Mouse (Mus musculus) liver, postnatal 0 days (tissue): ENCODE results near the gene Ros1. TPM values are rescaled to one million over a fixed set of nuclear protein-coding genes. Genes with fewer than 3 reads are reported as not detected.

Source experiments
- ATAC-seq: fragments of 200-750 bp; cut with Nextera tagmentation; 2 replicates; pipeline ENCODE4 v1.8.0; 2017; ENCODE audit warnings: mild to moderate bottlenecking, moderate library complexity
- DNase-seq: peaks from one replicate; pipeline ENCODE4 v3.0.0-alpha.2; 2016
- H3K27ac ChIP-seq: fragments of 300-500 bp; sonication (generic); 2 replicates; pipeline ENCODE4 v1.5.1; 2014; ENCODE audit warnings: antibody characterized with exemption, moderate library complexity, mild to moderate bottlenecking, low read depth
- H3K27me3 ChIP-seq: fragments of 300-500 bp; sonication (generic); 2 replicates; pipeline ENCODE4 v1.6.1; 2014; ENCODE audit warnings: low read length, control low read depth, mixed read lengths; ENCODE audit not compliant: insufficient read depth
- H3K36me3 ChIP-seq: fragments of 300-500 bp; sonication (generic); replicated peaks from 2 replicates; pipeline ENCODE4 v1.6.1; 2014; ENCODE audit warnings: mild to moderate bottlenecking, control low read depth, low read length, moderate library complexity, mixed read lengths; ENCODE audit not compliant: insufficient read depth
- H3K4me1 ChIP-seq: fragments of 300-500 bp; sonication (generic); 2 replicates; pipeline ENCODE4 v1.6.1; 2014; ENCODE audit warnings: antibody characterized with exemption, mild to moderate bottlenecking, control low read depth; ENCODE audit not compliant: insufficient read depth
- H3K4me2 ChIP-seq: fragments of 300-500 bp; sonication (generic); 2 replicates; pipeline ENCODE4 v1.6.1; 2014; ENCODE audit warnings: low read depth, mild to moderate bottlenecking, low read length, moderate library complexity, mixed read lengths
- H3K4me3 ChIP-seq: fragments of 300-500 bp; sonication (generic); 2 replicates; pipeline ENCODE4 v1.5.1; 2014; ENCODE audit warnings: low read depth, low read length
- H3K9ac ChIP-seq: fragments of 300-500 bp; sonication (generic); replicated peaks from 2 replicates; pipeline ENCODE4 v1.6.1; 2014; ENCODE audit warnings: mild to moderate bottlenecking, moderate library complexity
- H3K9me3 ChIP-seq: fragments of 300-500 bp; sonication (generic); 2 replicates; pipeline ENCODE4 v1.6.1; 2016; ENCODE audit warnings: mild to moderate bottlenecking, control low read depth, low read length, mixed read lengths
- CTCF ChIP-seq: sonication (generic); IDR thresholded peaks from 2 replicates; pipeline ENCODE4 v1.5.1; 2016; ENCODE audit warnings: antibody characterized with exemption, low read depth
- EP300 ChIP-seq: IDR thresholded peaks from 2 replicates; pipeline ENCODE4 v1.6.1; 2016; ENCODE audit warnings: antibody characterized with exemption, low read depth, mild to moderate bottlenecking
- WGBS: fragments of 180-500 bp; shearing (Covaris S2); extraction: QIAGEN DNeasy Blood & Tissue Kit; methylation state at CpG from one replicate; pipeline ENCODE4 v1.1.7; 2014; ENCODE audit not compliant: insufficient replicate concordance; 5-methylcytosine and 5-hydroxymethylcytosine counted together
- polyA plus RNA-seq: library from polyadenylated mRNA; unstranded; fragments of >200 nt; fragmentation: Nextera tagmentation; extraction: Ambion mirVana; gene quantifications from 2 replicates; pipeline ENCODE4 v1.2.1, GENCODE M21; 2015

The Ros1 gene
- polyA plus RNA-seq, 1 experiment from 2014 or later, result not detected

- H3K9ac ChIP-seq, result peak within 1 kb of the TSS; percentile 85
- no peaks in the 10 kb centered on the region for H3K36me3 ChIP-seq
- H3K4me3 ChIP-seq, result peak within 1 kb of the TSS; percentile 75
- H3K27ac ChIP-seq, result peak within 1 kb of the TSS; percentile 89
- H3K4me2 ChIP-seq, result peak within 1 kb of the TSS; percentile 91
- H3K4me1 ChIP-seq, result peaks cover 12% of the 10 kb centered on the region
- no peaks in the 10 kb centered on the region for H3K9me3 ChIP-seq
- no peaks in the 10 kb centered on the region for H3K27me3 ChIP-seq
- DNase-seq (peak; percentile 79), ATAC-seq (peak; percentile 94)
- WGBS, result under 1% methylated on average over 41 of the region's 60 CpGs
- TF ChIP-seq EP300, result no peak
- no peak for TF ChIP-seq CTCF
Measured at GRCm38 (mm10) chr10:52233301-52233968, 38.4 kb upstream of the Ros1 start, which contains the start of gene Dcbld1. Gene Dcbld1 (plus strand): TSS chr10:52233619.

DNA sequence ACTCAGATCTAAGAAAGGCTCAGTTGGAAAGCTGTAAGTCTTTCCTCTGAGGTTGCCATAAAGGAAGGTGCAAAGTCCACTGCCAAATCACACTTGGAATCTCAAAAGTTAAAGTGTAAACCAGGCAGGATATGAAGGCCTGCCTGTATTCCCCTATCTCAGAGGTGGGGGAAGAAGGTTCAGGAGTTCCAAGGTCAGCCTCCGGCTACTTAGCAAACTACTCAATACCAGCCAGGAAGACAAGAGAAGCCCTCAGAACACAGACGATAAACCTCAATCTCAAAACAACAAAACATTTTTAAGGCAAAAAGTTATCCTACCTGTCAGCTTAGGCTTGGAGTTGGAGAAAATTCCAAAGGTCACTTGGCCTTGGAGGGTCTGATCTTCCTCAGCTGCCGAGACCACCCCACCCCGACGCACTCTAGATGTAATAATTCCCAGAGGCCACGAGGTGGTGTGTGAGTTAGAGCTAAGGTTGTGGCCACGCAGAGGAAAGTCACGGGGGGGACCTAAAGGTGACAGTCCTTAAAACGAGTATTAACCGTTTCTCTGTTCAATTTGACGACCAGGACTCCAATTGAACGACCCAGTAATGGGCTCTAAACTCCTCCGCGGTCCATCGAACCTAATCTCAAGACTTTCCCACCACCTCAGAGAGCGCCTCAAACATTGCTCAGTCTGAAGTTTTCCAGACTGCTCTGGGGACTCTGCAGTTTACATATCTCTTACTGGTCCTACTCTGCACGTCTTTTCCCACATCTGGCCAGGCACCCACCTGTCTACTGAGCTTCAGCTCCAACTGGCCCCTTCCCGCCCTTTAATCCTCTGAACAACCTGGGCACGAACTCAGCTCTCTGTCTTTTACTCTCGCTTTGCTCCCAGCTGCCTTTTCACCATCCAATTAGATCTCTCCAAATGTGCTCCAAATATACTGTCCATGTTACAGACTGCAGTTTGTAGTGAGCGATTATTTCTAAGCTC lies 37.4 kb upstream of the Ros1 start:
- H3K9me3 ChIP-seq, result no peaks in the 10 kb centered on the region
- 7% methylated on average over 21 of the region's 21 CpGs for WGBS
- H3K36me3 ChIP-seq, result no peaks in the 10 kb centered on the region
- peak overlapping the region; percentile 89 for H3K27ac ChIP-seq
- no peak overlapping the region for H3K9ac ChIP-seq
- peak overlapping the region; percentile 75 for H3K4me3 ChIP-seq
- peak overlapping the region; percentile 91 for H3K4me2 ChIP-seq
- DNase-seq, result peak; percentile 27
- H3K27me3 ChIP-seq, result no peaks in the 10 kb centered on the region
- H3K4me1 ChIP-seq, result peaks cover 12% of the 10 kb centered on the region
- TF ChIP-seq EP300 (no peak), CTCF (peak; percentile 57)
- peak; percentile 10; the same call in 1 of the 2 replicates for ATAC-seq

DNA sequence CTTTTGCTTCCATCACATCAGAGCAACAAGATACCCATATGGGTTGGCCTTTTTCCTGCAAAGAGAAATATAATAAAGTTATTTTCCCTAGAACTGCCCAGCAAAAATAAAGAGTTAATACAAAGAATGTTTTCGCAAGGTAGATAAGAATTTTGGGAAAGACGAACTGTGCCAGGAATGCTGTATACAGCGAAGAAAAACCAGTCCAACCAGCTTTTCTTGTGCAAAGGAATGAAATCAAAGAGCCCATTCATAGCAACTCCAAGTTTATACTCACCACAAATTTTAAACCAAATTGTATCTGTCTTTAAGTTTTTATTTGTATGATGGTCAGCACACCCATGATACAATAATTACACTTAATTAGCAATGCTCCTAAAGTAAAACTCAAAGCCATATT lies 24.6 kb upstream of the Ros1 start:
- DNase-seq (no peak), ATAC-seq (no peak)
- H3K9ac ChIP-seq, result no peak overlapping the region
- no peaks in the 10 kb centered on the region for H3K27me3 ChIP-seq
- TF ChIP-seq CTCF (no peak), EP300 (no peak)
- no peaks in the 10 kb centered on the region for H3K9me3 ChIP-seq
- no peaks in the 10 kb centered on the region for H3K4me1 ChIP-seq
- H3K36me3 ChIP-seq, result no peaks in the 10 kb centered on the region
- H3K27ac ChIP-seq, result no peak overlapping the region
- no peak overlapping the region for H3K4me2 ChIP-seq
- no peak overlapping the region for H3K4me3 ChIP-seq
- WGBS, result 72% methylated on average over 3 of the region's 3 CpGs

- H3K4me1 ChIP-seq, result no peaks in the 10 kb centered on the region
- no peaks in the 10 kb centered on the region for H3K27me3 ChIP-seq
- no peak overlapping the region for H3K27ac ChIP-seq
- no peaks in the 10 kb centered on the region for H3K9me3 ChIP-seq
- H3K4me2 ChIP-seq, result no peak overlapping the region
- H3K4me3 ChIP-seq, result no peak overlapping the region
- H3K9ac ChIP-seq, result no peak overlapping the region
- ATAC-seq (no peak), DNase-seq (no peak)
- no peaks in the 10 kb centered on the region for H3K36me3 ChIP-seq
- TF ChIP-seq EP300, result no peak
- no peak for TF ChIP-seq CTCF
- 46% methylated on average over 7 of the region's 7 CpGs for WGBS
Measured at GRCm38 (mm10) chr10:52217564-52217934, 22.5 kb upstream of the Ros1 start.

DNA sequence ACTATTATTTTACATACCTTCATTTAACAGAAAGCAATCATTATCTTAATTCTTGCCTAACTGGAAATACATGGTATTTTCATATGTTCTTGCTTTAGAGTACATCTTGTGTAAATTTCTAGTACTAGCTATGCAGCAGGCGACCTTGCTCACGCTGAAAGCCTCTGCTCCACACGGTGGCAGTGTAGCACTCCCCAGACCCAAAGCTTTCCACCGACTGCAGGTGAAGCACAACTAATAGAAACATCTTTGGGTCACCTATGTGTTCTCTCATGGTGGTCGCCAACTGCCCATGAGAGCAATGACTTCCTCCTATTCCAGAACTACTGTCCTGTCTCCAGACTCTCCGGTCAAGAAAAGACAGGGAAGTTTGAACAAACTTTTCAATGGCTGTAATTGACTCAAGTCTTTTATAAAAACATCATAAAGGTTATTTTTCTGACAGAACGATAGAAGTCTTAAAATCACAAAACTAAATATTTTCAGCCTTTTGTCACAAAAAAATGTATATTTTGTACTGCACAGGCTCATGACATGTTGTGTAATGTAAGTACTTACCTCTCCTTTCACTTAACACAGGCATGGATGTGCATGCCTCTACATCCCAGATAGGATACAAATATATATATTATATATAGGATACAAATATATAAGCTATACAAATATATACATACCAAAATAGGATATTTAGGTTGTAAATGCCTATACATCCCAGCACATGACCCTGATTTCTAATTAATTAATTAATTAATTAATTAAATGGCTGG lies 21.9 kb upstream of the Ros1 start:
- DNase-seq (peak; percentile 70), ATAC-seq (no peak)
- no peak for TF ChIP-seq EP300
- TF ChIP-seq CTCF, result peak; percentile 84
- no peaks in the 10 kb centered on the region for H3K4me1 ChIP-seq
- no peaks in the 10 kb centered on the region for H3K9me3 ChIP-seq
- WGBS, result 23% methylated on average over 7 of the region's 7 CpGs
- no peak overlapping the region for H3K4me2 ChIP-seq
- H3K27ac ChIP-seq, result no peak overlapping the region
- no peaks in the 10 kb centered on the region for H3K36me3 ChIP-seq
- H3K4me3 ChIP-seq, result no peak overlapping the region
- no peaks in the 10 kb centered on the region for H3K27me3 ChIP-seq
- H3K9ac ChIP-seq, result no peak overlapping the region
